Mouse (Mus musculus) adrenal gland, postnatal 25 days (tissue): Measurements from ENCODE around the gene Olfr458. TPM values are rescaled to one million over a fixed set of nuclear protein-coding genes. Genes with fewer than 3 reads are reported as not detected.
"Not testable (repeated sequence)": the region's sequence is repeated elsewhere in the genome, so short reads cannot be mapped to it uniquely, and the experiment has no call there.

ENCODE experiments used
- DNase-seq: peaks from one replicate; pipeline ENCODE4 v3.0.0; 2021; ENCODE audit warnings: mixed read lengths
- long read RNA-seq: library from polyadenylated mRNA; stranded (forward); transcript quantifications from one replicate; pipeline ENCODE4 v2.0.0, GENCODE M21; 2021
- total RNA-seq: library from RNA; stranded (reverse); gene quantifications from 2 replicates; pipeline ENCODE4 v1.2.3, GENCODE M21; 2021

The Olfr458 gene
- total RNA-seq = not detected in 2 replicates
- long read RNA-seq = 0 reads

DNA sequence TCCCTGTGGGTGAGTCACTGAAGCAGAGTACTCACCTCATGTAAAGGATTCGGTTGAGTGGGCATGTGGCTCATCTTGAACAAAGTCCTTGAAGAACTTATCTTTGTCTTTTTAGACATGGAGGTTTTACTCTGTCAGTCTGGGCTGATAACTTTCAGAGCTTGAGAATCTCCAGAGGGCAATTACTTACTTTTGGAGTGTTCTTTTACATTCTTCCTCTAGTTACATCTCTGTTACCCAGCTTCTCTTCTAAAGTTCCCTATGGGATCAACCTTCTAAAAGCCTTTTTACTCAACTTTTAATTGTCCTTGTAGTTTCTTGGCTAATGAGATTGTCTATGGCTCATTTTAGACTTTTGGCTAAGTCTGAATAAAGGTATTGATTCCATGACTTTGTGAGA, at the start of gene Olfr458:
Gene Olfr458 (minus strand): TSS at position 101 of the 400 bp plus-strand sequence.
- no peak for DNase-seq

DNA sequence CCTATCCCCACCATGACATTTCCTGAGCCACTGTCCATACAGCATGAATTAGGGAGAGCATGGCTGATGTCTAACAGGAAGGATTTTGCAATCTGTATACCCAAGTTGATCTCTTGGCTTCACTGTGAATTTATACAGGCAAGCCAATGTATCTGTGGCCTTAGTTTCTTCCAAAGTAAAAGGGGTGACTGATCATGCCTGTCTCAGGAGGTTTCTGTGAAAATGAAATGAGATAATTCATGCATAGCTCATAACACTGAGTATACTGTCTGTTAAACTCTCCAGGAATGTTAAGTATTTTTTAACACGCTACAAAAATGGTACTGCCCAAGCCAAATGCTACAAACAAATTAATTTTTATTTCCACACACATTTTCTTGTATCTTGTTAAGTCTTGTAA, 48.5 kb upstream of the Olfr458 start:
- no peak for DNase-seq

DNA sequence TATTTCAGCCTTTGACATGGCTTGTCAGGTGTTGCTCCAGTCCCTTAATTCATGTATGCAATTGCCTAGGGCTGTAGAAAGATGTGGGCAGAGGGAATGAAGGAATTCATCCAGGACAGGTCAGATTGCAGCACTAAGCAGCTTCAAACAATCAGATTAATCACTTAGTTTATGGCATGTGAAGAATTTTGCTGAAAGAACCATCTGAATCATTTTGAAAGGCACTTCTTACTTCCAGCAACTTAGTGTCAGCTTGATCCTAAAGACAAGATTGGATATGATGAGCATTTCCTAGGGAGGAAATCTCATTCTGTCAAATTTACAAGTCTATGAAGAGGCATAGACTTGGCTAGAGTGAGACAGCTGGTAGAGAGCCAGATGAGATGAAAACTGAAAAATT, 44.3 kb upstream of the Olfr458 start:
- no peak for DNase-seq

DNA sequence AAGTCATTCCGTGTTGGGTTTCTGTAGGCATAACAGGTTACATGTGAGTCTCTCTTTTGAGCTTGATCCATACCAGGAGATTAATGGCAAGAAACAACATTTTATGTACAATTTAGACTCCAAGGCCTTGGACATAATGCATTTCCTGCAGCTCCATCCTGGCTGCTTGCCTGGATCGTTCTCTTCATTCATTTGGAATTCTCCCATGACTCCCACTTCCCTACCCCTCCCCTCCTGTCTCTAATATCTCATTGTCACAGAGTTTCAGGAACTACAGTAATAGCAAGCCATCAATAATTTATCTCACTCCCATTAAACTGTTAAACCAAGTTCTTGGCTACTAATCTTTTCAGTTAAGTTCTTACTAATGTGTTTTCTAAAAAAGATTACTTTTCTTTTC, 38.5 kb upstream of the Olfr458 start:
- peak; percentile 14 for DNase-seq

DNA sequence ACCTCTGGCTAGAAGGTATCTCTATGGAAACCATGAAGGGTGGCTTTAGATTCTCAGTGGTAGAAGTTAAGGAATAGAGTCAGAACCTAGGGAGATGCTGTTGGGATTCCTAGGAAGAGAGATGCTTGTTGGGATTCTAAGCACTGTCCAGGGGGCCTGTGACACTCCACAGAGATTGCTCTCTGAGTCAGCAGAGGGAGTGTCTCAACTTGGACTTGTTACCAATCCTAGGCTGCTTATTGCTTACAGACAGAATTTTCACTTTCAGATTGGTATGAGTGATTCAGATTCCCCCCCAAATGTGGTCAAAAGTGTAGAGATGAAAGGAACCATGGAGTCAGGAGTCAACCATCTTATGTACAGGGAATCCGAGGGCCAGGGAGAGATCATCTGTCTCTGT, 24.7 kb upstream of the Olfr458 start:
- no peak for DNase-seq

DNA sequence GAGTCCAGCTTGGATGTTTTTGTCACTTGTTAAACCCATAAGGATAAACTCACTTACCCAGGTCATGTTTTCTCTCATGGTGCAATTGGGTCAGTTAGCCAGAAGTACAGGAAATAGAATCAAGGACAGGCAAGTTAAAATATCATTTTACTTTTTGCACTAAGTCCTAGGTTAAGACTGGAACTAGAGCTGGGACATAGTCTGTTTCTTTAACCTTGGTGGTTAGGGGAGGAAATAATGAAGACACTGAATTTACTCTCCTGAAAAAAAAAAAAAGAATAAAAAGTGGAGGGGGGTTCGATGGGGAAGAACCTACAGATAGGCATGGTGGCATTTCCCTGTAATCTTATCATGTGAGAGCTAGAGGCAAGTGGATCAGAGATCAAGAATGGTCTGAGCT, 22.1 kb upstream of the Olfr458 start, which contains the start of gene Olfr456:
Gene Olfr456 (minus strand): TSS at position 101 of the 400 bp plus-strand sequence.
- DNase-seq = no peak

DNA sequence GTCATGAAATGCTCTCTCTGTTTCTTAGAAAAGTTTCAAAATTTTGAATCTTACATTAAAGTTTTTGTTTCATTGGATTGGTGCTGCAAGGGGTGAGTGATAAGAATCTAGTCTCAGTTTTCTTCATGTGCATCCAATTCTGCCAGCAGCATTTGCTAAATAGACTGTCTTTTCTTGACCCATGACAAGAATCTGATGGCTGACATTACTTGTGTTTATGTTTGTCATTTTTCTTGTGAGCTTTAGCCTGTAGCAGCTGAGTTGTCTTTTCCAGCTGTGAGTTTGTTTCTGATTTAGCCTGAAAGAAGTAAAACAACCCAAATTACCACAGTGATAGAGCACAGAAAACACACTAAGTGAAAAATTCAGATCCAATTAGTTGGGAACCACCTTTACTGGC, 19.6 kb upstream of the Olfr458 start:
- no peak for DNase-seq

DNA sequence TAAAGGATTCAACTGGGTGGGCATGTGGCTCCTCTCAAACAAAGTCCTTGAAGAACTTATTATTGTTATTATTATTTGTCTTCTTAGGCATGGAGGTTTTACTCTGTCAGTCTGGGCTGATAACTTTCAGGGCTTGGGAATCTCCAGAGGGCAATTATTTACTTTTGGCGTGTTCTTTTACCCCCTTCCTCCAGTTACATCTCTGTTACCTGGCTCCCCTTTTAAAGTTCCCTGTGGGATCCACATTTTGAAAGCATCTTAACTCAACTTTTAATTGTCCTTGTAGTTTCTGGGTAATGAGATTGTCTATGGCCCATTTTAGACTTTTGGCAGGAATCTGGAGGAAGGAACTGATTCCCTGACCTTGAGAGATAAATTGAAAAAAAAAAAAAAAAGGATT, 11.2 kb upstream of the Olfr458 start, which contains the start of gene Olfr457:
Gene Olfr457 (minus strand): TSS at position 101 of the 400 bp plus-strand sequence.
- no peak for DNase-seq

DNA sequence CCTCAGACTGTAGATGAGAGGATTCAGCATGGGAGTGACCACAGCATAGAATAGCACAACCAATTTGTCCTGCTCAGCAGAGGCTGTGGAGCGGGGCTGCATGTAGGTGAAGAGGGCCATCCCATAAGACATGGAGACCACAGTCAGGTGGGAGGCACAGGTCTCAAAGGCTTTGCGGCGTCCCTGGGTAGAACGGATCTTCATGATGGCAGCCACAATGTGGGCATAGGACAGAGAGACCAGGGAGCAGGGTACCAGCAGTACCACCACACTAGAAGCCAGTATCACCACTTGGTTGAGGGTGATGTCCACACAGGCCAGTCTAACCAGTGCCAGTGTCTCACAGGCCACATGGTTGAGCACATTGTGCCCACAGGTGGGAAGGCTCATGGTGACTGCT, 6.3 kb upstream of the Olfr458 start:
- not testable (repeated sequence) for DNase-seq

DNA sequence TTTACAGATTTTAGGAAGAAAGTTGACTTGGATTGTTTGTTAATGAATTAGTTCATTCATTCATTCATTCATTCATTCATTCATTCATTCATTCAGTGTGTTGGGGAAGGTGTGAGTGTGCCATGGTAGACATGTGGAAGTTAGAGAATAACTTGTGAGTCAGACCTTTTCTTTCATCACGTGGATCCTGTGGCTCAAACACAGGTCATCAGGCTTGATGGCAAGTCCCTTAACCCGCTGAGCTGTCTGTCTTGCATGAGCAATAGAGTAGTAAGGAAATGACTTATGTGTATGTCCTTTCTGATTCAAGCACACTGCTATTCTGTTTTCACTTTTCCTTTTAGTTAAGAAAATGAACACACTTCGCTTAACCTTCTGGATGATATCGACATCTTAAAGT, 5.5 kb upstream of the Olfr458 start:
- DNase-seq = no peak

DNA sequence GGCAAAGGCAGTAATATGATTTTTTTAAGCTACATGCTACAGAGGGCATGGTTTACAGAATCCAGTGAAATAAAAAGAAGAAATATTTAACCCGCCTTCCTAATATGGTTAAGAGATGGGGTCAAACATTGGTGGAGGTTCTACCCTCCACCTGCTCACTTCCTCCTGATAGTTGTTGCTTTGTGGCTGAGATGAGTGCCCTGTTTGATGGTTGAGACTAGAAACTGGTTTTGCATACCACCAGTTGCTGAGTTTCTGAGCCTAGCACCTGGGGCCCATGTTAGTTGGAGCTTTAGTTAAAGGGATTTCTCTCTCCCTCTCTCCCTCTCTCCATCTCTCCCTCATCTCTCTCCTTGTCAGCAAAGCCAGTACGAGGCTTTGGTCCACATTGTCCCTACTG, 17.6 kb downstream of the Olfr458 start:
- no peak for DNase-seq

DNA sequence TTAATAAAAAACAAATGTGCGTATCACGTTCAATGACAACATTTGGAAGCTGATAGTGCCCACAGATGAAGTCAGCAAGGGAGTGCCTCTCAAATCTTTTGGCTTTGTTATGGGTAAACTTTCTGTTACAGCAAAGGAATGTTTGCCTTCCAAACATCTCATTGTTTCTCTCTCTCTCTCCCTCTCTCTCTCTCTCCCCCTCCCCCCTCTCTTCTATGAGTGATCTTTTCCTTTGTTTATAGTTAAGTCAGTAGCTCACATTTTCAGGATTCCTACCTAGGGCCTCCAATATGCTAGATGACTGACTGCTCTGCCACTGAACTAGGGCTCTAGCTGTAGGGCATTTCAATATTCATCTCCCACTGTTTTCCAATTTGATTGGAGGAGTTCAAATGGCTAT, 20.5 kb downstream of the Olfr458 start:
- DNase-seq = no peak

DNA sequence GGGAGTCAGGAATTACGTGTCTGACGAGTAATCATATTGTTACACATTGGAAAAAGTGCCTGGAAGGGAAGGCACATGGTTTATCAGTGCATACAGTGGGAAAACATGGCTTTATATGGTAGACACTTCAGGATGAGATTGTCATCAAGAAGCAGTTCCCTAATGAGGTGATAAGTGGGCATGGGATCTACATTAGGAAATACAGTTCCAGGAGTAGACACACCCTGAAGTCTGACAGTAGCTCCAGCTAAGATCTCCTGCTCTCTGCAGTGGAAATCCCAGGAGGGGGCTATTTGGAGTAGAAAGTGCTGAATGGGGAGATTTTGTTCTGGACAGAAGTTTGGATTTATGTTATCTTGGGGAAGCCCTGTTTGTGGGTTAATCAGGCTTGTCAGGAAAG, 23.6 kb downstream of the Olfr458 start:
- no peak for DNase-seq

DNA sequence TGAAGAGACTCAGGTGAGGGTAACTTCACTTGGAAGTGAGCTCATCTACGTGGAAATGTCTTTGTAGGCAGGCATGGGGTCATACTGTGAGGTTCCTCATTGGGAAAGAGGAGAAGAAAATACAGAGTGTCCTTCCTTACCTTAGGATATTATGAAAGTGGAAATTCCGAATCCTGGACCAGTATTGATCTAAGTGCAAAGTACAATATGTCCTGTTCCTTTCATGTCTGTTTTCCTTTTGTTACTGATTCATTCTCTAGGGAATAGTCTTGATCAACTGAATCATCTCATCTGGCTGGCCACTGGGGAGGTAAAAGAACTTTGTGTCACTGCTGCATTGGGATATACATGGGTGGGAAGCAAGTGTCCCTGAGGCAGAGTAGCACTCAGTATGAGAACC, 29.5 kb downstream of the Olfr458 start:
- DNase-seq = no peak

DNA sequence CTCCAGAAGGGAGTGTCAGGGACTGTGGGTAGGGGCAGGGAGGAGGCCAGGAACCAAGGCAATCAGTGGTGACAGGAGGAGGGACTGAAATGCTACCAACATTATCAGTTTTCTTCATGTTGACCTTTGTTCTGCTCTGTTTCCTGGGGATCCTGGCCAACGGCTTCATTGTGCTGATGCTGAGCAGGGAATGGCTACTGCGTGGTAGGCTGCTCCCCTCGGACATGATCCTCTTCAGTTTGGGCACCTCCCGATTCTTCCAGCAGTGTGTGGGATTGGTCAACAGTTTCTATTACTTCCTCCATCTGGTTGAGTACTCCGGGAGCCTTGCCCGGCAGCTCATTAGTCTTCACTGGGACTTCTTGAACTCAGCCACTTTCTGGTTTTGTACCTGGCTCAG, 30.6 kb downstream of the Olfr458 start, which contains the start of gene Tas2r126:
Gene Tas2r126 (plus strand): TSS at position 90 of the 400 bp plus-strand sequence.
- DNase-seq = no peak

DNA sequence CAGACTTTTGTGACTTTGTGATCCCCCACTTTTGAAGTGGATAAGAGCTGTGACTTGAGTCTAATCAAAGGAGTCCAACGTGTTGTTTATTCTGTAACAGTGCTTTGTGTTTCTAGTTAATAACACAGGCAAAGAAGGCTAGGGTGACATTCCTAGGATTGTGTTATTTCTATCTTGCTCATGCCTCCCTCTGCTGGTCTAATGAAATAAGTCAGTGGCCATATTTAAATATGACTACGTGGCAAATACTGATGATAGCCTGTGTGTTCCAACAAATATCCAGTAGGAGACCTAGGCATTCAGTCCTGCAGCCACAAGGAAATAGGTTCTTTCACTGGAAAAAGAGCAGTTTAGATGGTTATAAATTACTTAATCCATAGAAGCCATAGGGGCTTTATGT, 31.4 kb downstream of the Olfr458 start:
- DNase-seq = no peak

DNA sequence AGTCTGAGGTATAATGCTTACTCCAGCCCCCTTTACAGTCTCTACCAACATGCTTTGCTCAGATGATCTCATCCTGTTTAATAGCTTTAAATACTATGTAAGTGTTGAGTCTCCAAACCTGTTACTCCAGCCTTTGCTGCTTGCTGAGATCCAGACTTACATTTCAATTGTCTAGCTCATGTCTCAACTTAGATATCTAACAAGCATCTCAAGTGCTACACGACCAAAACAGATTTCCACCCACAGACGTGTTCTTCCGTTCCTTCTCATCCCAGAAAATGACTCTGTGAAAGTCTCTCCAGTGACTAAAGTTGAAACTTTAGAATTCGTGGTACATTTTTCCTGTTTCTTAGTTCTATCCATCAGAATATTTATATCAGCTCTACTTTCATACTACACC, 38.7 kb downstream of the Olfr458 start:
- no peak for DNase-seq

DNA sequence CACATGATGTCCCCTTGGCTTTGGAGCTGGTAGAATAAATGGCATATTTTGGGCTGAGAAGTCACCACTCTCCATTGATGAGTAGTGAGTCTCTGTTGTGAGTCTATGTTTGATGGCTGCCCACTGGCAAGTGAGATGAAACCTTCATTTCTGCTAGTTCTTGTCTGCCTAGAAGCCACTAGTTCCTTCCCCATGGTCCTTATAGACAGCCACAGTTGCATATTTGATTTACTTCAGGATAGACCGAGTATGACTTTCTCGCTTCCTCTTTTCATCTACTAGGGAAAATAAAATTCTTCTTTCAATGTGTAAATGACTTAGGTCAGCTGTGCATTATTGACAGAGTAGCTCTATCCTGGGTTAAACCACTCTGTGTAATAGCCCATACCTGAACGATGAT, 40.5 kb downstream of the Olfr458 start:
- DNase-seq = no peak

DNA sequence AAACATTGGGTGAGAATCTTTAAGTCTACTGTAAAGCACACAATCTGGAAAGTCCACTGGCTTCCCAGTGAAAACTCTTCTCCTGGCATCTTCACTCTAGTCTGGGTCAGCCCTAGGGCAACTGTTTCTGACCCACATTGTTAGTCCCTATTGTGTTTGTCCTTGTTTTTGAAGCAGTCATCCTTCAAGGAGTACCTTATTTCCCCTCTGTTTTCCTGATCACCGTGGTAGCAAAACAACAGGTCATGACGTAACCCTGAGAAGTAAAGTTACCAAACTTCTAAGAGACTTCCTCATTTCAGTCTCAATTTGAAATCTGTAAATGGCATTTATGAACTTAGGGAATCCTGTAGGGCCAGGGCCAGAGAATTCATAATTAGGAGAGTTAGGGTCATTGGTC, 43.6 kb downstream of the Olfr458 start:
- DNase-seq = no peak

DNA sequence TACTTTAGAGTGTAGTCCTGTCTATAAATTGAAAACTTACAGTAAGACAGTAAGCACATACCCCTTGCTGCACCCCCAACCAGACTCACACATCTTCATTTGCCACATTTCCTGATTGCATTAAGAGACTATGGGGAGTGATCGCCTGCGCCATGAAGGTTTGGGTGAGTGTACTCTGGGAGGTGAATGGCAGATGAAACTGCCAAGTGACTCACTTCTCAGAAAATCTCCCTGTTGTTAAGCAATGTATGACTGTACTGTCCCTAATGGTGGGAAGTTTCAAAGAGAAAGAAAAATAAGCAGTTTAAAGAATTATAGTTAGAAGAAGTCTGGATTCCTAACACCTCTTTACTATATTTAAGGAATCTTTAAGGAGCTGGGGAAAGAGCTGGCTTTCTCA, 45.6 kb downstream of the Olfr458 start:
- DNase-seq = peak; percentile 2

Other genes starting within 250 kb of the Olfr458 start
- gene Tas2r144, start 249.9 kb downstream of the Olfr458 start, total RNA-seq = not detected in 2 replicates
- 263 and 300 TPM in 2 replicates for gene Gstk1, start 219.3 kb downstream of the Olfr458 start, total RNA-seq
- gene Tmem139, start 203.2 kb downstream of the Olfr458 start, total RNA-seq = 3.9 TPM in 2 replicates
- gene Casp2, start 200.2 kb downstream of the Olfr458 start, total RNA-seq = 29.7 and 36.5 TPM in 2 replicates
- gene Clcn1, start 178.5 kb downstream of the Olfr458 start, total RNA-seq = 0.21 TPM in 1 of 2 replicates, not detected in the other
- gene Fam131b, start 140.6 kb downstream of the Olfr458 start, total RNA-seq = 0.24 TPM in 1 of 2 replicates, not detected in the other
- 105 and 140 TPM in 2 replicates for gene Zyx, start 115.6 kb downstream of the Olfr458 start, total RNA-seq
- 0.48 and 0.55 TPM in 2 replicates for gene Epha1, start 91.9 kb downstream of the Olfr458 start, total RNA-seq
- 7.4 and 11.8 TPM in 2 replicates for gene Tas2r143, start 65.0 kb downstream of the Olfr458 start, total RNA-seq
- 7.3 and 9.4 TPM in 2 replicates for gene Tas2r135, start 59.8 kb downstream of the Olfr458 start, total RNA-seq
- 4.2 and 5.6 TPM in 2 replicates for gene Tas2r126, start 30.7 kb downstream of the Olfr458 start, total RNA-seq
- not detected in 2 replicates for gene Olfr457, start 11.1 kb upstream of the Olfr458 start, total RNA-seq
- not detected in 2 replicates for gene Olfr456, start 22.0 kb upstream of the Olfr458 start, total RNA-seq
- not detected in 2 replicates for gene Olfr455, start 82.4 kb upstream of the Olfr458 start, total RNA-seq
- gene Tcaf3, start 132.5 kb upstream of the Olfr458 start, total RNA-seq = not detected in 2 replicates
- 10.5 and 12.2 TPM in 2 replicates for gene Tcaf2, start 180.1 kb upstream of the Olfr458 start, total RNA-seq
- 72.4 and 86.5 TPM in 2 replicates for gene Tcaf1, start 244.9 kb upstream of the Olfr458 start, total RNA-seq